Mouse (Mus musculus): ENCODE results near the gene Mgat2.

The Mgat2 gene

GRCm38 (mm10) chr12:69175975-69176374 is 8.0 kb upstream of the Mgat2 start:
- in situ Hi-C loops (cut with MboI): no loop called here

DNA sequence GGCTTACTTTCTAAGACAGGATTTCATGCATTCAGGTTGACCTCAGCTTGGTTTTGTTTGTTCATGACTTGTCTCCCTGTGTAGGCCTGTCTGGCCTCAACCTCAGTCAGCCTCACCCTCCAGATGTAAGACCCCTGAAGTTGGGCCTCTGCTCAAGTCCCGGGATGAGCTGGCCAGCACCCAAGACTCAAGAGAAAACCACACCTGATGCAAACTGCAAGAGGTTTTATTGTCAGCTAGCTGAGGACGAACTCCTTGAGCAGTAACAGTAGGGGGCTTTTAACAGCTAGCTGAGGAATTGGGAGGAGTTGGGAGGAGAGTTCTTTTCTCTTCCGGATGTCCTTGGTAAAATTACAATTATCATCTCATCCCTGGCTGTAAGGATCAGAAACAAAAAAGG is 6.4 kb upstream of the Mgat2 start:
- in situ Hi-C loops (cut with MboI): no loop called here

DNA sequence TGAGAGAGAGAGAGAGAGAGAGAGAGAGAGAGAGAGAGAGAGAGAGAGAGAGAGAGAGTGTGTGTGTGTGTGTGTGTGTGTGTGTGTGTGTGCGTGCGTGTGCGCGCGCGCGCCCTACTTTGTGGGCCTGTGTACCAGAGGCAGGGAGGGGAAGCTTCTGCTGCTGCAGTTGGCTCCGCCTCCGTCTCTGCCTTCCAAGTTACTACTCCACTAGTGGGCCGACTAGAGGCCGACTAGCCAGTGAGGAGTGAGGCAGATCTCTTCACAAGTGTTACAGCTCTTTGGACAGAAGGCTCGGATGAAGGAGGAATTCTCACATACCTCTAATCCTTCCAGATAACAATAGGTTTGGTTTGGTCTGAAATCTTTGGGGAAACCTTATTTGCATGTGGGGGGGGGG is 4.6 kb upstream of the Mgat2 start:
- in situ Hi-C loops (cut with MboI): no loop called here

DNA sequence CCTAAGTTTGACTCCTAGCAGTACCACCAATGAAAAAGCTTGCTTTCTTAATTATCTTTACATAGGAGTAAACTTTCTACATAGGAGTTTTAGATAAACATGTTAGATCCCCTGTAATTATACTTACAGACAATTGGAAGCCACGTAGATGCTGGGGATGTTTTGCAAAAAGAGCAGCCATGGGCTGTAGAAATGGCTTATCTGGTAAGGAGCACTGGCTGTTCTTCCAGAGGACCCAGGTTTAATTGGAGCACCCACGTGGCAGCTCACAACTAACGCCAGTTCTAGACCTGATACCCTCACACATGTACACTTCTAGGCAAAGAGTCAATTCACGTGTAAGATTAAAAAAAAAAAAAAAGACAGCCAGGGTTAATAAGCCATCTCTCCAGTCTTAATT is 2.2 kb upstream of the Mgat2 start:
- in situ Hi-C loops (cut with MboI): no loop called here

GRCm38 (mm10) chr12:69184342-69185295 is 662 bp downstream of the Mgat2 start:
- in situ Hi-C loops (cut with MboI): no loop called here

- in situ Hi-C loops (cut with MboI): no loop called here
These were observed 1.4 kb downstream of the Mgat2 start for GRCm38 (mm10) chr12:69185371-69185770.

DNA sequence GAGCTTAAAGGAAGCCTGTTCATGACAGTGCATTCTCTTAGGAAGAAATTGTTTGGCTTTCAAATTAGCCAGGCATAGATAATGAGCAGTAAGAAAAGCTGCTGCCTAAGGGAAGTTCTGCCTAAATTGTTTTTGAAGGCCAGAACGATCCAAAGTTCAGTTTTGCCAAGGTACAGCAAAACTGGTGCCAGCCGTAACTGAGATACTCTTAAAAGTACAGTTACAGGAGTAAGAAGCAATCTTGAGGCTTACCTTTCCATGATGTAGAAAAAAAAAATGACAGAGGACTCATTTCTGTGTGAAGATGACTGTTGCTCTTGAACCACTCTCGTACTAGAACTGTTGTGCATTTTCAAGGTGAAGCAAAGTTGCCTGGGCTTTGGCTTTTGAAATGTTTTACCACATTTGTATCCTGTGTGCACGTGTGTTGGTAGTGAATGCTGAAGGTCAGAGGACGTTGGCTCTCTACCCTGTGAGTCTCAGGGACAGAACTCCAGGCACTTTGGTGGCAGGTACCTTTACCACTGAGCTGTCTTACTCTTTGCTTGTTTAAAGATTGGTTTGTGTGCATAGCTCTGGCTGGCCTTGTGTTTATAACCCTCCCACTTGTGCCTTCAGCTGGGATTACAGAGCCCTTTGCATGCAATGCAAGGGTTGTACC is 3.0 kb downstream of the Mgat2 start:
- in situ Hi-C loops (cut with MboI): no loop called here

DNA sequence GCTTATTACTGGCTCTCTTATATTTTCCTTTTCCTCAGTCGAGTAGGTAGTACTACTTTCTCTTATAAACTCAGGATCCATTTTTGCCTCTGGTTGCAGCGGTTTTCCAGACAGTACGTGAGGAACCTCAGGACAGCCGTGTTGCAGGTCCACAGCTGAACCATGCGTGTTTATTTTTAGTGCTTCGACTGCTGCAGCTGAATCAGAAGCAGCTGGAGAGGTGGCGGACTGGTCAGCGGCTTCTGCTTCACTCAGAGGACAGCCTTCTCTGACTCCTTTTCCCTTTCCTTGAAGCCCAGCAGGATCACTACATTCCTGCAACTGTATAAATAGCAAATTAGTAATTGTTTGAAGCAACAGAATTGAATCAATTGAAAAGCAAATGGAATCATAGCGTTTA is 6.1 kb downstream of the Mgat2 start:
- in situ Hi-C loops (cut with MboI): no loop called here

GRCm38 (mm10) chr12:69190522-69190921 is 6.6 kb downstream of the Mgat2 start:
- in situ Hi-C loops (cut with MboI): no loop called here

DNA sequence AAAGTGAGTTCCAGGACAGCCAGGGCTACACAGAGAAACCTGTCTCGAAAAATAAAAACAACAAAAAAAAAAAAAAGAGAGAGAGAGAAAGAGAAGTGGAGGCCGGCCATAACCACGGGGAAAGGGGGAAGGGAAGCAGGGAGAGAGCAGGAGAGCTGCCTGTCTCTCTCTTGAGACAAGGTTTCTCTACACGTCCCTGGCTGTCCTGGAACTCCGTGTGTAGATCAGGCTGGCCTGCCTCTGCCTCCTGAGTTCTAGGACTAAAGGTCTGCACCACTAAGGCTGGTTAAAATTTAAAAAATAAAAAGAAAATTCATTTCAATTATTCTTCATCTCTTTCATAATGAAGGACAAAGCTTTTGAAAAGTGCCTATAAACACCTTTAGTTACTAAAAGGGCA is 7.4 kb downstream of the Mgat2 start:
- in situ Hi-C loops (cut with MboI): no loop called here

DNA sequence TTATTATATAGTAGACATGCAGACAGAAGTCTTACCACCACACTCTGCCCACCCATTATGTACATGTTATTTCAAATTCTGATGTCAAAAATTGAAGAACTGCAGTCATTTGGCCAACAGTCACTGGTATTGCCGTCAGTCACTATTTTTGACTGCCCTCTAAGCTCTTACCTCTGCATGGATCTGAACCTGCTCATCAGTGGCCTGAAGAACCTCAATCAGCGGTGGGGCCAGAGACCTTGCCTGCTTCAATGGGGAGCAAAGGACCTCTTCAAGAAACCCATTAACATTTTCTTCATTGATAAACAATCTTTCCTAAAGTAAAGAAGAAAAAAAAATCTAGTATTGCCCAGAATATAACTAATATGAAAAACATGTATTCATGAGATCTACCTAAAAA is 8.7 kb downstream of the Mgat2 start:
- in situ Hi-C loops (cut with MboI): no loop called here

- in situ Hi-C loops (cut with MboI): no loop called here
These were observed 12.8 kb downstream of the Mgat2 start, which contains the start of gene Gm49383 for GRCm38 (mm10) chr12:69196444-69197377. Gm49383 (minus strand) TSS chr12:69197104.

DNA sequence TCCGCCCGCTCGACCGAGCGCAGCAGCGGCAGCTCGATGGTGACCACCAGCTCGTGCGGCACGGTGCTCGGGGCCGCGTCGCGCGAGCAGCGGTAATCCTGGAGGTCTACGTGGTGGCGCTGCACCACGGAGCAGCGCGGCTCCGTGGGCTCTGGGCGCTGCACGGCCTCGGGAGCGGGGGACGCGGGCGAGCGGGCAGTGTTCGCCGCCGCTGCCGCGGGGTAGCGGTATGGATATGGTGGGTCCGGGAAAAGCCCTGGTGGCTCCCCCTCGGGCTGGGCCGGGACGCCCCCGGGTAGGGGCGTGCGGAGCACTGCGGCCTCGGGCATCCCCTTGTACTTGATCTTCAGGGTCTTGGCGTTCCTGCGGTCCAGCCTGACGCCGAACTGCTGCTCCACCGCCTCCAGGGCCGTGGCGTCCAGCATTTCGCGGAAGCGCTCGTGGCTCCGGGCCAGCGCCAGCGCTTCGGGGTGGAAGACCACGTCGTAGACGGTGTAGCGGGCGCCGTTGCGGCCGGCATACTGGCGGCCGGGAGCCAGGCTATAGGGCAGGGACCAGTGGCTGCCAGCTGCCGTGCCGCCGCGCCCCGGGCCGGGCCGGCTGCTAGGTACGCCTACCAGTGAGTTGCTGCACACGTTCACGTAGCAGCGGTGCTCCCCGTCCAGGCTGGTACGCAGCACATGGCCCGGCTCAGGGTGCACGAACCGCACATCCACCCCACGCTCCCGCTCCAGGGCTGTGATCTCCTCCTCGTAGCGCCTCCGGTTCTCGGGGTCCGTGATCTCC is 13.6 kb downstream of the Mgat2 start:
- in situ Hi-C loops (cut with MboI): no loop called here

- in situ Hi-C loops (cut with MboI): no loop called here
These were observed 14.2 kb downstream of the Mgat2 start, which contains the start of gene Dnaaf2 for GRCm38 (mm10) chr12:69198164-69198535. Dnaaf2 (minus strand) TSS chr12:69198429.

- in situ Hi-C loops (cut with MboI): no loop called here
These were observed 15.0 kb downstream of the Mgat2 start for GRCm38 (mm10) chr12:69198985-69199384.

DNA sequence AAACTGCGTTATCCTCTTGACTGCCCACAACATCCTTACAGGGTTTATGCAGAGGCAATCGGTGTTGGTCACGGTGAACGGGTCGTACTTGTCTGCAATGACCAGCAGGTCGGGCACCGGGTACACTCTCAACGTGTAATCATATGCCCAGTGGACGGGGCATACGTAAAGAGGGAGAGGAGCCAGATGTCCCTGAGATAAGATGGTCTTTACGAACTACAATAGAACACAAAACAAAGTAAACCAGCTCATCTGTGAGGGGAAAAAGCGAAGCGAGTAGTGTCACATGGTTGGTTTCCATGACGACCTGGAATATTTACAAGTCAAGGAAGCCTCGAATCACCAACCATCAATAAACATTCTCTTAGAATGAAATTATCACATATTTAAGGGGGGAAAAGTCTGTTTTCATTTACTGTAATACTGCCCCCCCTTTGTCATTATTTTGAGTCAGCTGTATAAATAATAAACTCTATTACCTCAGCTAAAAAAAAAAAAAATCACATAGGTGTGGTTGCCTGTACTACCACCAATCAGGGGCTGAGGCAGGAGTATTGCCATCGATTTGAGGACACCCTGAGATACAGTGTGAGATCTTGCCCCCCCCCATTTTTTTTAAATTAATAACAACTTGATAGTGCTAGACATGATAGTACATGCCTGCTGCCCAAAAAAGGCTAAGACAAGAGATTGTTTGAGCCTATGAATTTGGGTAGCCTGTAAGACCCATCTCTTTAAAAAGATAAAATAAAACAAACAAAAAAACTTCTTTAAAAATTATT is 20.3 kb downstream of the Mgat2 start, which contains the start of gene Gm49384:
Gm49384 (minus strand) TSS at position 216 of the 782 bp plus-strand sequence.
- in situ Hi-C loops (cut with MboI): no loop called here

DNA sequence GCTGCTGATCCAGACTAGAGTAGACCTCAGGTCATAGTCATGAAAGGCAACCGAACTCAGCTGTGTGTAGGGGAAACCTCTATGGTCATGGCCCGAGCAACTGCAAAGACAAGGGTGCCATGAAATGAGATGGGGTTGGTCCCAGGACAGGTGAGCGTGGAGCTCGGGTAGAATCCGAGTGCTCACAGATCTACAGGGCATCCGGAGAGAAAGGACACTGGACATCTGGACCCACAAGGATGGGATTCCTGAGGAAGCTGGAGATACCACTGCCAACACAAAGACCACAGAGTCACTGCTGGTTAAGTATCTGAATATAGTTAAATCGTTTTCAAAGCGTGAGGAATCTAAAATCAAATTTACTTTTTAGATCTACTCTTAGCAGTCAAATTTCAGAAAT is 23.4 kb downstream of the Mgat2 start:
- in situ Hi-C loops (cut with MboI): no loop called here

GRCm38 (mm10) chr12:69207926-69208325 is 24.0 kb downstream of the Mgat2 start:
- in situ Hi-C loops (cut with MboI): no loop called here

DNA sequence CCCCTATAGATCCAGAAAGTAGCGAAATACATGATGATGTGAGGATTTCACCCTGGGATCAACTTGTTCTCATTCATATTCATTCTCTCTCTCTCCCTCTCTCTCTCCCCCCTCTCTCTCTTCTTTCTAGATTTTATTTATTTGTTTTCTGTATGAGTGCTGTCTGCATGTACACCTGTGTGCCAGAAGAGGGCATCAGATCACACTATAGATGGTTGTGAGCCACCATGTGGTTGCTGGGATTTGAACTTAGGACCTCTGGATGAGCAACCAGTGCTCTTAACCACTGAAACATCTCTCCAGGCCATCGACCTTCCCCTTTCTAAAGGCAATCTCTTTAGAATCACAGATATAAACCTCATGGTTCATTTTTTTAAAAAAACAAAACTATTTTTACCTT is 24.6 kb downstream of the Mgat2 start:
- in situ Hi-C loops (cut with MboI): no loop called here

Data from mature B cell (primary cell).